Mouse (Mus musculus) cortical plate, adult 2 months (tissue): ENCODE data around the gene Pou5f1.
"Not testable (repeated sequence)": the region's sequence is repeated elsewhere in the genome, so short reads cannot be mapped to it uniquely, and the experiment has no call there.

Source experiments
- CTCF ChIP-seq: fragments of 200-500 bp; IDR thresholded peaks from 2 replicates; pipeline ENCODE4 v1.5.1; 2011; ENCODE audit warnings: mild to moderate bottlenecking, control low read depth, low read length; ENCODE audit not compliant: insufficient read depth; ENCODE audit errors: extremely low read depth
- POLR2A ChIP-seq: fragments of 200-500 bp; IDR thresholded peaks from 2 replicates; pipeline ENCODE4 v1.6.1; 2011; ENCODE audit warnings: mild to moderate bottlenecking, low read length, control low read depth; ENCODE audit not compliant: insufficient read depth; ENCODE audit errors: extremely low read depth

GRCm38 (mm10) chr17:35460513-35461341, 45.1 kb upstream of the Pou5f1 start:
- not testable (repeated sequence) for TF ChIP-seq CTCF, POLR2A
